Mouse (Mus musculus) urinary bladder, adult 18-20 months (tissue): ENCODE data around the gene Msx2.

Source experiments
- DNase-seq, 2 experiments: peaks; one replicate each; pipeline ENCODE4 v3.0.0; 2022; ENCODE audit warnings: low spot score in 2 of 2, mixed read lengths in 2 of 2

Gene Msx2

GRCm38 (mm10) chr13:53472614-53473124 is at the start of gene Msx2:
TSS of gene Msx2 (minus strand) at chr13:53473074.
- peak; percentile 76 to 88 for DNase-seq

DNA sequence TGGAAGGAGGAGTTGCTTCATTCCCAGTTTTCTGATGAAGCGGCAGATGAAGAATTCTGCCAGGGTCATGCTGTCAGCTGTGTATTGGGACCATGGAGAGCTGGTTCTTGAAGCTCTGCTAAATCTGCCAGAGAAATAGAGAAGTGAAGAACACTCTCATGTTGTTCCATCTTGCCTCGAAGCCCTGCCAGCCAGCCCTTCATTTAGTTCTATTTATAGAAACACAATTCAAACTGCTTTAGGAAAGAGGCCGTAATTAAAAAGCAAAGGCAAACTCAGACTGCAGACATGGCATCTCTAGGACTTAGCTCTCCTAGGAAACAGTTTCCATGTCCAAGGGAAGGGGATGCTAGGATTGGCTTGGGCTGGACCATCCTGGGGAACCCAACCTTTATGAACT is 48.6 kb upstream of the Msx2 start:
- no peak for DNase-seq

GRCm38 (mm10) chr13:53520343-53520937 is 47.6 kb upstream of the Msx2 start:
- DNase-seq, result no peak

DNA sequence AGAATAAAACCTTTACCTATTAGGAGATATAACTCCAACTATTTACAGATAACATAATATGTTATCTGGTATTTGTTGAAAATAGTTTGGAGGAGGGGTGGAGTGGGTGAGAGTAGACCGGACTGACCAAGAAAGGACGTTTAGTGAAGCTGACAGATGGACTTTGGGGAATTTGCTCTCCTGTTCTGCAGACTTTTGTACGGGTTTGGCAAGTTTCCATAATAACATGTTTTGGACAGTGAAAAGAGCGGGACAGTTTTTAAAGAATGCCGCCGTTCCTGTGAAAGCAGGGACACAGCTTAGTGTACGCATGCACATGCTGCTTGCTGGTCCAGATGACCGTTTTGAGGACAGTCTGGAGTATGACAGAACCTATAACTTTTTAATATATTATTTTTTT is 46.9 kb upstream of the Msx2 start:
- DNase-seq, result no peak

GRCm38 (mm10) chr13:53518306-53518705 is 45.4 kb upstream of the Msx2 start:
- no peak for DNase-seq

GRCm38 (mm10) chr13:53514574-53514973 is 41.7 kb upstream of the Msx2 start:
- no peak for DNase-seq

DNA sequence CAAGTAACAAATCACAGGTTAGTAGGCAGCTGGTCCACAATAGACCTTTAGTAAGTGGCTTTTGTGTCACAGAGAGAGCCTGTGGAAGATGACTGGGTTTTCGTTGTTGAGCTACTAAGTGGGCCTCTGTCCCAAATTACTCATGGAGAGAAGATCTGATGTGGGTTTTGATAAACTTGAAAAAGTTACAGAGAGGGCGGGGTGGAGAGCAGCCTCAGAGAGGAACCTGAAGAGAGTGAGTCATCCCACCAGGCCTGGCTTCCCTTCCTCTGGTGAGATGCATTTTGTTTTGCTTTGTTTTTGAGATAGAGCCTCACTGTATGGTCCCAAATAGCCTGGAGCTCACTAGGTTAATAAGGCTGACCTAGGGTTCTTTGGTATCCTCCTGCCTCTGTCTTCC is 38.5 kb upstream of the Msx2 start:
- peak in 1 of 2 experiments; percentile 16 for DNase-seq

DNA sequence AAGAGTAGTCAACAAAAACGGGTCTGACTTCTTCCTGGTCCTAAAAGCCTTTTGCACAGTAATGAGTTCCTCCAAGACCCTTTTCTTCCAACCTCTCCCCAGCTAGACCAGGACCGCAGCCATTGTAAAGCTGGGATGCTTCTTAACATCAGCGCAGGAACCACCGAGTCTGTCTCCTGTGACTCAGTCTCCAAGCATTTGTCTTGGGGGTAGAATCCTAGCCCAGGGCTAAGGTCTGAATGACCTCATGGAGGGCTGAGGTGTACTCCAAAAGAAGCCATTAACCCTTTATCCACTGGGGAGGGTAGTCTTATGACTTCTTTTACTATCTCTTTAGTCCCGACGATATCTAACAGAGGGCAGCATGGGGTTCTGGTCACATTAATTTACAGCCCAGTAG is 29.5 kb upstream of the Msx2 start:
- DNase-seq, result no peak

GRCm38 (mm10) chr13:53501561-53502253 is 28.8 kb upstream of the Msx2 start:
- no peak for DNase-seq

- DNase-seq, result no peak
Measured at GRCm38 (mm10) chr13:53501057-53501456, 28.2 kb upstream of the Msx2 start.

GRCm38 (mm10) chr13:53486512-53486911 is 13.6 kb upstream of the Msx2 start:
- DNase-seq, result no peak

- DNase-seq, result peak; percentile 62 to 73
Measured at GRCm38 (mm10) chr13:53475701-53476188, 2.9 kb upstream of the Msx2 start.

DNA sequence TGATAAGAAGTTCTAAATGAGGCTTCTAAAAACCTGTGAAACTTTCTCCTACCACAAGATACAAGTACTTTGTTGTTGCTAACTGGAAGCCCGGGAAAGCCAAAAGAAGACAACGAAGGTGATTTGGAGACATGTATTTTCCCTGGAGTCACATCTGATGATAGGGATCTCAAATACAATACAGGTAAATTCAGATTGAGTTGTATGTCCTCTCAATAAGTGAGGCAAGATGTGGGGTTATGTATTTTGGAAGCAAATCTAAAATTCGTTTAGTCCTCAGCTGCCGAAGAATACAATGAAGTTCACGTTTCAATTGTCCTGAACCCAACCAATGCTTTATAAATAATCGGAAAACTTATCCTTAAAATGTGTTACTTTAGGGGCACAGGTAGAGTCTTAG is 1.6 kb upstream of the Msx2 start:
- no peak for DNase-seq

- no peak for DNase-seq
Measured at GRCm38 (mm10) chr13:53473991-53474390, 1.1 kb upstream of the Msx2 start.

DNA sequence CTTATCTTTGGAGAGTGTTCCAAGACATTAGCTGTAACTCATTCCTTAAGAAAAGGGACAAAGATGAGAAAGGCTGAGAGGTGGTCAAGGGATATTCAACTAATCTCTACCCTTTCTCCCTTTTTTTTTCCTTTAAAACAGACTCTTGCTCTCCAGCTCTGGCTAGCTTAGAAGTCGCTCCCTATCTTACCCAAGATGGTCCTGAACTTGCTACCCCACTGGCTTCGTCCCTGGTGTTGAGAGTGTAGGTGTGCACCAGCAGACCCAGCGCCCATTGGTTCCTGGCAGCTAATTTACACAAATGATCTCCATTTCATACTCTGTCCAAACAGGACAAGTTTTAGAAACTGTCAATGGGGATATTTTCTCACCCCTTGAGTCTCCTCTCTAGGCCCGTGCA is 417 bp upstream of the Msx2 start:
- no peak for DNase-seq

DNA sequence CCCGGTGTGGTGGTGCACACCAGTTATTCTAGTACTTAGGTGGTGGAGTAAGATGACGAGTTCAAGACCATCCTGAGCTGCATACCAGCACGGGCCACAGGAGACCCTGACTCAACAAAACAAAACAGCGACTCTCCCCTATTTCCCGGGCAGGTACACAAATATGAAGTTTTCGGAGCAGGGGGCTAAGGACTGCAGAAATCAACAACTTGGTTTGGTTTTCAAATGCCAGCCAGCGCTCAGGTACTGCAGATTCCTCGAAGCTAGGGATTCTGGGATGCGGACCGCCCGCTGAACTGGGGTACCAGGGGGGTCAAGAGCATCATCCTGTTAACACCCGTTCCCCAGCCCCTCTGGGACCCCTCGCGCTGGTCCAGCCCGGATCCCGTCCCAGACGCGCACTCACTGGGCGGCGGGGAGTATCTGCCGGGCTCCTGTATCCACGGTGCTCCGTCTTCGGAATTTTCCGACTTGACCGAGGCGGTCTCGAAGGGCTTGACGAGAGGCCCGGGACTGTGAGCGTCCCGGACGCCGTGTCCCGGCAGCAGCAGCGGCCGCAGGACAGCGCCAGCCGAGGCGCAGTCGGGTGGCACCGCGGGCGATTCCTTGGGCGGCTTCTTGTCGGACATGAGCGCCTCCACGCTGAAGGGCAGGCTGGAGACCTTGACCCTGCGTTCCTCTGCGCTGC is 804 bp downstream of the Msx2 start:
- no peak for DNase-seq

- no peak for DNase-seq
Measured at GRCm38 (mm10) chr13:53471411-53471810, 1.5 kb downstream of the Msx2 start.

GRCm38 (mm10) chr13:53470437-53471151 is 2.3 kb downstream of the Msx2 start:
- no peak for DNase-seq

- no peak for DNase-seq
Measured at GRCm38 (mm10) chr13:53469756-53470155, 3.1 kb downstream of the Msx2 start.

DNA sequence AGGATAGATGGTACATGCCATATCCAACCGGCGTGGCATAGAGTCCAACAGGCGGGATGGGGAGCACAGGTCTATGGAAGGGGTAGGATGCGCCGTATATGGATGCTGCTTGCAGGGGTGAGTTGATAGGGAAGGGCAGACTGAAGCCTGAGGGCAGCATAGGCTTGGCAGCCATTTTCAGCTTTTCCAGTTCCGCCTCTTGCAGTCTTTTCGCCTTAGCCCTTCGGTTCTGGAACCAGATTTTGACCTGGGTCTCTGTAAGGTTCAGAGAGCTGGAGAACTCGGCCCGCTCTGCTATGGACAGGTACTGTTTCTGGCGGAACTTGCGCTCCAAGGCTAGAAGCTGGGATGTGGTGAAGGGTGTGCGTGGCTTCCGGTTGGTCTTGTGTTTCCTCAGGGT is 4.7 kb downstream of the Msx2 start:
- DNase-seq, result no peak

DNA sequence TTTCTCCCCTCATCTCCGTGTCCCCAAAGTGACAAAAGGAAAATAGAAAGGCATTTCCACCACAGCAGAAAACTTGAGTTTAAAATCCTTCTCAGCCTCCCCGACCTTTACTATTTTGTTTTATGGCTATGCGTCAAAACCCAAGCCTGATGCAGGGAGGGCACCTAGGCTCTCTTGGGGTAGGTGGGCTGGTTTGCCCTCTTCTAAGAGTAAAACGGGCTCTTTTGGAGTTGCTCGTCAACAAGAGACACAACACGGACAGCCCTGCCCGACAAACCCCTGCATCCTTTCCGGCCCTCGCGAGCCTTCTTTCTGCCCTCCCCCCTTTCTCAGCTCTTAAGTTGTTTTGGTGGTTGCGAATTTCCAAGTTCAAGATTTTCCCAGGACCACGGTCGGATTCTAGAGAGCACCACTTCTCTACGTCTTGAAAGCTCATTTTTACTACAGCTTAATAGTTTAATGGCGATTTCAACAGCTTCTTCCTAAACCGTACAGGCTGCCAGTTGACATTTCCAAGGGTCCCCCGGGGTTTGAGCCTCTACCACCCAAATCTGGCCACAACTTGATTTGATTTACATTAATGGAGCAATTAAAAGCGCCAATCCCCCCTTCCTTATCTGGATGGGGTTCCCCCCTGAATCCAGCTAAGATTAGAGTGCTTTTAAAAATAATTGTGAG is 6.5 kb downstream of the Msx2 start:
- no peak for DNase-seq
